Mouse (Mus musculus) urinary bladder, postnatal 10 days (tissue): Measurements from ENCODE around the gene Psip1.
A peak's percentile ranks its signal among the peaks of the same experiment; 100 is the strongest.
"Not testable (repeated sequence)": the region's sequence is repeated elsewhere in the genome, so short reads cannot be mapped to it uniquely, and the experiment has no call there.

Source experiments
- DNase-seq: peaks from one replicate; pipeline ENCODE4 v3.0.0; 2022; ENCODE audit warnings: low spot score

The Psip1 gene

GRCm38 (mm10) chr4:83500154-83501036, 14.1 kb upstream of the Psip1 start:
- no peak for DNase-seq

GRCm38 (mm10) chr4:83497013-83497412, 10.8 kb upstream of the Psip1 start:
- not testable (repeated sequence) for DNase-seq

- no peak for DNase-seq
These were observed 6.9 kb upstream of the Psip1 start for GRCm38 (mm10) chr4:83493112-83493511.

- no peak for DNase-seq
These were observed 2.9 kb upstream of the Psip1 start for GRCm38 (mm10) chr4:83489121-83489520.

- peak; percentile 41 for DNase-seq
These were observed 533 bp downstream of the Psip1 start for GRCm38 (mm10) chr4:83485735-83486116.

GRCm38 (mm10) chr4:83485250-83485649, 1.0 kb downstream of the Psip1 start:
- no peak for DNase-seq

- DNase-seq = no peak
These were observed 18.1 kb downstream of the Psip1 start for GRCm38 (mm10) chr4:83468208-83468607.

- DNase-seq = no peak
These were observed 18.6 kb downstream of the Psip1 start for GRCm38 (mm10) chr4:83467615-83468014.

- DNase-seq = no peak
These were observed 21.4 kb downstream of the Psip1 start for GRCm38 (mm10) chr4:83464827-83465226.

GRCm38 (mm10) chr4:83460106-83460505, 26.2 kb downstream of the Psip1 start:
- DNase-seq = no peak

- DNase-seq = no peak
These were observed 35.5 kb downstream of the Psip1 start for GRCm38 (mm10) chr4:83450785-83451184.

GRCm38 (mm10) chr4:83441050-83441449, 45.2 kb downstream of the Psip1 start:
- DNase-seq = no peak

GRCm38 (mm10) chr4:83439045-83439444, 47.2 kb downstream of the Psip1 start:
- DNase-seq = no peak

GRCm38 (mm10) chr4:83438116-83438515, 48.1 kb downstream of the Psip1 start:
- DNase-seq = no peak

GRCm38 (mm10) chr4:83436375-83436774, 49.9 kb downstream of the Psip1 start:
- no peak for DNase-seq

- no peak for DNase-seq
These were observed 53.4 kb downstream of the Psip1 start for GRCm38 (mm10) chr4:83432901-83433300.

- DNase-seq = no peak
These were observed 54.3 kb downstream of the Psip1 start for GRCm38 (mm10) chr4:83431950-83432349.

GRCm38 (mm10) chr4:83428845-83429244, 57.4 kb downstream of the Psip1 start:
- no peak for DNase-seq

- DNase-seq = no peak
These were observed 58.6 kb downstream of the Psip1 start for GRCm38 (mm10) chr4:83427696-83428095.

- no peak for DNase-seq
These were observed 59.1 kb downstream of the Psip1 start for GRCm38 (mm10) chr4:83427141-83427540.

- no peak for DNase-seq
These were observed 61.1 kb downstream of the Psip1 start for GRCm38 (mm10) chr4:83425119-83425518.

- no peak for DNase-seq
These were observed 62.6 kb downstream of the Psip1 start for GRCm38 (mm10) chr4:83423641-83424040.

GRCm38 (mm10) chr4:83418781-83419180, 67.5 kb downstream of the Psip1 start:
- no peak for DNase-seq

- DNase-seq = no peak
These were observed 68.5 kb downstream of the Psip1 start for GRCm38 (mm10) chr4:83417820-83418186.
